Mouse (Mus musculus) lung, adult 2 months (tissue): ENCODE measurements around the gene Limch1. TPM values are rescaled to one million over a fixed set of nuclear protein-coding genes. Genes with fewer than 3 reads are reported as not detected.

ENCODE experiments used
- DNase-seq: peaks from one replicate; pipeline ENCODE4 v3.0.0; 2022
- H3K4me1 ChIP-seq: fragments of 200-500 bp; 2 replicates; pipeline ENCODE4 v1.6.1; 2011; ENCODE audit warnings: low read length; ENCODE audit not compliant: control insufficient read depth, insufficient read depth
- H3K4me3 ChIP-seq: fragments of 200-500 bp; replicated peaks from 2 replicates; pipeline ENCODE3; 2011; ENCODE audit warnings: low read depth, mild to moderate bottlenecking, control low read depth, low read length; ENCODE audit errors: extremely low read depth
- CTCF ChIP-seq: fragments of 200-500 bp; IDR thresholded peaks from 2 replicates; pipeline ENCODE4 v1.5.1; 2011; ENCODE audit warnings: mild to moderate bottlenecking, low read length, control low read depth; ENCODE audit not compliant: insufficient read depth
- POLR2A ChIP-seq: fragments of 200-500 bp; IDR thresholded peaks from 2 replicates; pipeline ENCODE4 v1.6.1; 2011; ENCODE audit warnings: low read depth, mild to moderate bottlenecking, control low read depth, low read length, borderline replicate concordance; ENCODE audit errors: extremely low read depth
- WGBS: fragments of 180-500 bp; shearing (Covaris S2); methylation state at CpG from one replicate; pipeline ENCODE4 v1.1.7; 2018; 5-methylcytosine and 5-hydroxymethylcytosine counted together
- polyA plus RNA-seq: library from polyadenylated mRNA; depleted of rRNA; stranded (reverse); fragments of >200 nt; gene quantifications from 2 replicates; pipeline ENCODE4 v1.2.3, GENCODE M21; 2012

The Limch1 gene
- polyA plus RNA-seq, 1 experiment = 242 TPM

DNA sequence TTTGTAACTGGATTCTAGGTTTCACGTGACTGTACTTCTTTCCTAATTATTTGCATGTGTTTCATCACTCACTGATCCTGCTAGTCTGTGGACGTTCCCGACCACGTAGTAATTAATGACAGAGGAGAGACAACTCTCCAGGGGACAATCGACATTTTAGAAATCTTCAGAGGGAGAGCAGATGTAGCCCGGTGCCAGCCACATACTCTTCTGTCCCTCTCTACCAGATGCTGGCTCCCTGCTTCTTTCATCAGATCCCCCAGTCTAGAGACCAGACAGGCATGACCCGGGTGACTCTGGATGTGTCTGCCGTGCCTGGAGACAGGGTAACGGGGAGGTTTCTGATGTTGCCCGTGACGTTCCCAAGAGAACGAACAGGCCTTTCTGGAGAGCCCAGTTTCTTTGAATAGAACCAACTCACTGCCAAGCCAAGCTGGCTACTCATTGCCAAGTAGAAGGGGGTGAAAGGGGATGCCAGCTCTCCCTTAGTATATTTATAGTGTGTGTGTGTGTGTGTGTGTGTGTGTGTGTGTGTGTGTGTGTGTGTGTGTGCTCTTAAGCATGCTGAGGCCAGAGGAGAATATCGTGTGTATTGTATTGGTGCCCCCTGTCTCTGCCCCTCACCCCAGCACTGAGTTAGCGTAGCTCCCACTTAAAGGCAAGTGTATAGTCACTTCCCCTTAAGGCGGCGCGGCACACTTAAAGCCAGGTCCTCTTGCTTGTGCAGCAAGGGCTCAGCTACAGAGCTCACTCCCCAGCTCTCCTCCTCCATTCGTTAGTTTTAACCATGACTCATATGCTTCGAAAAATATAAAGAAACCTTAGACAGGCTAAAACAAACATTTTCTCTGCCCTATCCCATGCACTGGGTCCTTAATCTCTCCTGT lies 233.9 kb downstream of the Limch1 start:
- 44% methylated on average over 19 of the region's 19 CpGs for WGBS
- no peak for TF ChIP-seq CTCF
- TF ChIP-seq POLR2A = no peak
- Histone ChIP-seq H3K4me3 (no peak overlapping the region), H3K4me1 (peaks cover 7% of the 10 kb centered on the region)
- no peak for DNase-seq

DNA sequence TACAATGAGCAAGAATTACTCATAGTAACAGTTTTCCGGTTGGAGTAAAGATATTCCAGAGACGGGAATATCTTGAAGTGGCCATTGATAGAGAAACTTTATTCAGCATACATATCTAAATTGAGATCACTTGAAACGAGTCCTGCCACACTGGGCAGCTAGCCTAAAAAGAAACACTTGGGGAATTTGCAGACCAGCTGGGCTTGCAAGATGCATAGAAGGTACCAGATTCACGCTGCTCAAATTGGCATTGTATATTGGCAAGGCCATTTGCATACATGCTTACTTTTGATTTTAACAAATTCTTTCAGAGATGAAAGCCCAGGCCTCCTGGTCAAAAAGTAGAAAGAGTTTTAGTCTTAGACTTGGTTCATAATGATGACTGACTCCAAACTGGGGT lies 235.2 kb downstream of the Limch1 start:
- Histone ChIP-seq H3K4me3 (no peak overlapping the region), H3K4me1 (peaks cover 7% of the 10 kb centered on the region)
- TF ChIP-seq POLR2A = no peak
- no peak for TF ChIP-seq CTCF
- 55% methylated on average over 4 of the region's 4 CpGs for WGBS
- DNase-seq = no peak

GRCm38 (mm10) chr5:66983104-66983503 lies 237.5 kb downstream of the Limch1 start:
- DNase-seq = no peak
- Histone ChIP-seq H3K4me1 (peaks cover 6% of the 10 kb centered on the region), H3K4me3 (no peak overlapping the region)
- WGBS = 87% methylated on average over 5 of the region's 5 CpGs
- TF ChIP-seq POLR2A = no peak
- no peak for TF ChIP-seq CTCF

DNA sequence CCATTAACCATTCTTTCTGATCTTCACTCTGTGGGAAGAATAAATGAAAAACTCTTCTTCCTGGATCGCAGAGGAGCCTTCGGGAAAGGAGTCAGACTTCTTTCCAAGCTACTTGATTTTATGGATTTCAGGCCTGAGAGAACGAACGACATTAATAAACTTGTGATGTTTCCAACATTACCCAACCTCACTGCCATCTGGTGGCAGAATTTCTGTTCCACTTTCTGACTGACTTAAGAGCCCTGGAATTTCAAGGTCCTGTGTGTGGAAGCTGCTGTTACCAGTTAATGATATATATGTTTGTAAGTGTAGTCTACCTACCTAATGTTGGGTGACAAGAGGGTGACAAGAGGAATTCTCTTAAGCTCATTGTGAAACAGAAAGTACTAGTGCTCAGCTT lies 243.3 kb downstream of the Limch1 start:
- 46% methylated on average over 4 of the region's 4 CpGs for WGBS
- no peak for DNase-seq
- no peak overlapping the region for H3K4me3 ChIP-seq
- peaks cover 4% of the 10 kb centered on the region for H3K4me1 ChIP-seq
- TF ChIP-seq POLR2A (no peak), CTCF (no peak)

GRCm38 (mm10) chr5:66989531-66989930 lies 243.9 kb downstream of the Limch1 start:
- WGBS = 51% methylated on average over 7 of the region's 7 CpGs
- no peak for DNase-seq
- H3K4me3 ChIP-seq = no peak overlapping the region
- TF ChIP-seq POLR2A = no peak
- no peak for TF ChIP-seq CTCF
- peaks cover 4% of the 10 kb centered on the region for H3K4me1 ChIP-seq

DNA sequence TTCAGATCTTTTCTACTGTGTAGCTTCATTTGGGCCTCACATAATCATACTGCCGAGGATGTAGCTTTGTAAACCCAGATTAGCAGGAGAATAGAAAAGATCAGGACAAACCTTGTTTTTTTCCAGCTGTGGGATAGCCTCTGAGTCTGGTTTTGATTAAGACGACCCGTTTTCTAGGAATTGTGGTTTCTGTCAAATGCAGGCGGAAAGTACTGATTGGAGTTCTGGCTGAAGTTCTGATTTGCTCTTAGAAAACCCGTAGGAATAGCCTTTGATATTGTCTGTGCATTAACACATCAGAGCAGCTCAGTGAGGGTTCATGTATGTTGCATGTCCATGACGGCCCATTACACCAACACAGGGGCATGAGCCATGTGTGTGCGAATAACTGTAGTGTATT lies 246.8 kb downstream of the Limch1 start:
- H3K4me3 ChIP-seq = no peak overlapping the region
- TF ChIP-seq CTCF (no peak), POLR2A (no peak)
- no peak for DNase-seq
- WGBS = 89% methylated on average over 7 of the region's 7 CpGs
- H3K4me1 ChIP-seq = peaks cover 7% of the 10 kb centered on the region

DNA sequence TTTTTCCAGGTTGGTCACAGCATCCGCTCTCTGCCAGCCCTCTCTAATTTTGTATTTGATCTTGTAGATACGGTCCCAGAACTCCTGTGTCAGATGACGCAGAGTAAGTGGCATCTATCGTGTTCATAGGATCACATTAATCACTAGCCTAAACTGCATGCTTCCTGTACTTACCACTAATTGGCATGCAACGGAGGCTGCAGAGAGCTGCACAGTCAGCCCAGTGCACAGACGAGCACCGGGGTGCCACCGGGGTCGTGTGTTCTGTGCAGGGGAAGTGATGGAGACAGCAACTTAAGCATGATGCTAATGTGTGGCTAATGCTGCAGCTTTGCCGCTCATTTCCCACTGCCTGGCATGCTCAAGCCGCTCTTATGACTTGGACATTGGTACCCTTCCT lies 247.4 kb downstream of the Limch1 start:
- no peak for DNase-seq
- TF ChIP-seq CTCF = no peak
- TF ChIP-seq POLR2A = no peak
- Histone ChIP-seq H3K4me3 (no peak overlapping the region), H3K4me1 (peaks cover 7% of the 10 kb centered on the region)
- 75% methylated on average over 11 of the region's 11 CpGs for WGBS

GRCm38 (mm10) chr5:66996124-66996523 lies 250.5 kb downstream of the Limch1 start:
- no peak for TF ChIP-seq CTCF
- DNase-seq = no peak
- WGBS = 43% methylated on average over 3 of the region's 3 CpGs

DNA sequence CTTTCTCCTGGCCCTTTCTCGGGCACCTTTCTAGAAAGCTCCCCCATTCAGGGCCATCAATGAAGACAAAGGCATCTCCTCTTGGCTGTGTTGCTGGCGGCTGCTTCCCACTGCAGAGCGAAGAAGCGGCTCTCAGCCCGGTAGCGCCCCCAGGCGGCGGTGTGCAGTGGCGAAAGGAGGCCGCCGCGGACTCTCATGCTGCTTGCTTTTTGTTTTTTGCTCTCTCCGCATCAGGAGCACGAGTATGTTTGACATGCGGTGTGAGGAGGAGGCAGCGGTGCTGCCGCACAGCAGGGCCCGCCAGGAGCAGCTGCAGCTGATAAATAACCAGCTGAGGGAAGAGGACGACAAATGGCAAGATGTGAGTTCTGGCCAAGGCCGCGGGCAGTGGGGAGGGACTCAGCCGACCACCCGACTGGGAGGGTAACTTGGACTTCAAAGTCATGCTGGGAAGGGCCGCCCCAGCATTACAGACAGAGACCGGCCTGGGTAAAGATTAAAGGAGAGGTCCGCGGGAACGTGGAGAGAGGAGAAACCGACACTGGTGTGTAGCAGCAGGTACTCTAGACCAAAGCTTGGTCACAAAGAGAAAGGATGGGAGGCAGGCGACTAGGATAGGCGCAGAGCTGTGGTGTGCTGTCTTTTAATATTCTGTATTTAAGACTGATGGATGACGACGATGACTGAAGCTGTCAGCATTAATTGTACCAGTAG lies 251.4 kb downstream of the Limch1 start:
- Histone ChIP-seq H3K4me3 (no peak overlapping the region), H3K4me1 (peaks cover 3% of the 10 kb centered on the region; the same call in 1 of the 2 replicates)
- WGBS = 13% methylated on average over 33 of the region's 33 CpGs
- peak; percentile 68 for DNase-seq
- TF ChIP-seq POLR2A (no peak), CTCF (peak; percentile 39; the same call in 1 of the 2 replicates)

More at GRCm38 (mm10) chr5:66996124-66996523, 250.5 kb downstream of the Limch1 start:
- Histone ChIP-seq H3K4me1 (peaks cover 3% of the 10 kb centered on the region; the same call in 1 of the 2 replicates), H3K4me3 (no peak overlapping the region)
